Mouse (Mus musculus) megakaryocyte, embryonic 14.5 days (primary cell): ENCODE results near the gene Sgca.

Experiments used
- FLI1 ChIP-seq: IDR thresholded peaks from 2 replicates; pipeline ENCODE4 v1.6.1; 2012; ENCODE audit warnings: low read length, inconsistent platforms, mixed read lengths
- GATA1 ChIP-seq: IDR thresholded peaks from 3 replicates; pipeline ENCODE4 v1.6.1; 2012; ENCODE audit warnings: mixed read lengths, low read length, inconsistent platforms, borderline replicate concordance

- TF ChIP-seq FLI1 (no peak), GATA1 (no peak)
Observed at GRCm38 (mm10) chr11:94988780-94989561, 12.8 kb upstream of the Sgca start.
